In genomic region chr8:110130537-110130936, GRCm38 (mm10) we compare ENCODE assay signal across 9 mouse cellular contexts. TPM values are rescaled to one million over a fixed set of nuclear protein-coding genes. Genes with fewer than 3 reads are reported as not detected.
DNase-seq lines count a peak whose midpoint lies in the region; ATAC-seq lines count a peak whose summit lies in the region.
"Had no signal": no experiment of that assay in that cellular context is flagged by ENCODE, and none has a peak within 500 bp of the region (broad histone marks: within the 10 kb centered on the region; RNA-seq: fewer than 3 reads in every experiment).

No protein-coding gene starts in this region.

- WGBS in forebrain, embryonic 10.5 days = 26% methylated on average over 13 of the region's 13 CpGs
- WGBS in lung, embryonic 16.5 days = 15% methylated on average over 13 of the region's 13 CpGs

- ATAC-seq in lung, embryonic 16.5 days (ENCODE audit: low read depth) = peak; percentile 36; the same call in 1 of the 2 replicates

- no peaks in the 10 kb centered on the region for H3K36me3 ChIP-seq in forebrain, embryonic 10.5 days (replicated peaks)
- H3K36me3 ChIP-seq in lung, embryonic 16.5 days (ENCODE audit: control insufficient read depth, insufficient read depth, low read length) = no peaks in the 10 kb centered on the region

- no peak overlapping the region for H3K4me2 ChIP-seq in lung, embryonic 16.5 days (ENCODE audit: low read depth, low read length)

- H3K9me3 ChIP-seq in forebrain, embryonic 10.5 days = peaks cover 3% of the 10 kb centered on the region; the same call in 1 of the 2 replicates
- H3K9me3 ChIP-seq in lung, embryonic 16.5 days (ENCODE audit: control insufficient read depth, low read length) = no peaks in the 10 kb centered on the region

- DNase-seq in ES-CJ7 (ENCODE audit: low read depth, low spot score) = peak; percentile 96
- DNase-seq in brain, embryonic 18.5 days (ENCODE audit: low read depth, low spot score) = peak; percentile 32
- peak; percentile 81 for DNase-seq in forebrain, embryonic 10.5 days (ENCODE audit: extremely low spot score, low spot score)
- peak; percentile 48 to 69 for DNase-seq in heart, postnatal 36 days
- DNase-seq in layer of hippocampus, adult 18-20 months (ENCODE audit: low spot score in 2 of 2) = peak; percentile 64 to 89
- peak; percentile 88 for DNase-seq in retina, postnatal 1 day
- DNase-seq in urinary bladder, postnatal 14 days (ENCODE audit: low spot score) = peak; percentile 70

- no peak overlapping the region for H3K27ac ChIP-seq in forebrain, embryonic 10.5 days
- H3K27ac ChIP-seq in lung, embryonic 16.5 days (ENCODE audit: low read length) = no peak overlapping the region

- H3K4me1 ChIP-seq in forebrain, embryonic 10.5 days = no peaks in the 10 kb centered on the region
- H3K4me1 ChIP-seq in lung, embryonic 16.5 days (replicated peaks; ENCODE audit: control insufficient read depth, insufficient read depth, low read length) = no peaks in the 10 kb centered on the region

- no peak overlapping the region for H3K9ac ChIP-seq in lung, embryonic 16.5 days (ENCODE audit: low read length)

- intact Hi-C loops in heart, postnatal 36 days (cut with DNase I) = loop anchor here (5.0 kb wide), 1 partner anchor 472 kb away; no protein-coding TSS in a partner anchor

- no peak overlapping the region for H3K4me3 ChIP-seq in forebrain, embryonic 10.5 days
- H3K4me3 ChIP-seq in lung, embryonic 16.5 days (ENCODE audit: low read length) = no peak overlapping the region

- no peaks in the 10 kb centered on the region for H3K27me3 ChIP-seq in forebrain, embryonic 10.5 days (ENCODE audit: poor library complexity, severe bottlenecking)
- H3K27me3 ChIP-seq in lung, embryonic 16.5 days (ENCODE audit: control insufficient read depth, insufficient read depth, low read depth, low read length) = no peaks in the 10 kb centered on the region; the same call in 1 of the 2 replicates

RNA-seq across cellular contexts. Expression of gene Gm17720, which starts 28.0 kb away (rescaled TPM):
- polyA plus RNA-seq in forebrain, embryonic 10.5 days (2016; fragmentation: Nextera tagmentation; extraction: Ambion mirVana) = not detected in 2 replicates
- not detected for total RNA-seq in heart, postnatal 36 days (2021)
- total RNA-seq in layer of hippocampus, adult 18-20 months (2021) = not detected
- polyA plus RNA-seq in lung, embryonic 16.5 days (2015; fragmentation: Nextera tagmentation; extraction: Ambion mirVana) = not detected in 2 replicates
- polyA plus RNA-seq: heart, embryonic 14.5 days had no signal

RNA-seq across cellular contexts. Expression of gene Gm21964, which starts 29.5 kb away (rescaled TPM):
- polyA plus RNA-seq in forebrain, embryonic 10.5 days (2016; fragmentation: Nextera tagmentation; extraction: Ambion mirVana) = not detected in 2 replicates
- not detected for total RNA-seq in heart, postnatal 36 days (2021)
- not detected for total RNA-seq in layer of hippocampus, adult 18-20 months (2021)
- polyA plus RNA-seq in lung, embryonic 16.5 days (2015; fragmentation: Nextera tagmentation; extraction: Ambion mirVana) = not detected in 2 replicates
- polyA plus RNA-seq: heart, embryonic 14.5 days had no signal

RNA-seq across cellular contexts. Expression of gene Calb2, which starts 37.5 kb away (rescaled TPM):
- polyA plus RNA-seq in forebrain, embryonic 10.5 days (2016; fragmentation: Nextera tagmentation; extraction: Ambion mirVana) = 8.7 and 12.7 TPM in 2 replicates
- total RNA-seq in heart, postnatal 36 days (2021) = not detected
- 10 to 100 TPM; 28.5 to 45.8 TPM for total RNA-seq in layer of hippocampus, adult 18-20 months (2021)
- polyA plus RNA-seq in lung, embryonic 16.5 days (2015; fragmentation: Nextera tagmentation; extraction: Ambion mirVana) = 12.8 and 15.4 TPM in 2 replicates

RNA-seq across cellular contexts. Expression of gene Zfp612, which starts 51.0 kb away (rescaled TPM):
- 9.8 and 10.7 TPM in 2 replicates for polyA plus RNA-seq in forebrain, embryonic 10.5 days (2016; fragmentation: Nextera tagmentation; extraction: Ambion mirVana)
- 1 to 10 TPM; 6.9 to 8.8 TPM for total RNA-seq in heart, postnatal 36 days (2021)
- total RNA-seq in layer of hippocampus, adult 18-20 months (2021) = 10 to 100 TPM; 24.9 to 27.7 TPM
- 6.7 and 7.3 TPM in 2 replicates for polyA plus RNA-seq in lung, embryonic 16.5 days (2015; fragmentation: Nextera tagmentation; extraction: Ambion mirVana)

Comparison
In these comparisons a context has a peak if more than half of its experiments do, and no peak if none do; other contexts are left out.
1. DNase-seq: peak in every context shown above with its lines; median percentile 96 in ES-CJ7; 88 in retina, postnatal 1 day; 81 in forebrain, embryonic 10.5 days; 76 in layer of hippocampus, adult 18-20 months; 70 in urinary bladder, postnatal 14 days; 58 in heart, postnatal 36 days; 32 in brain, embryonic 18.5 days.
2. RNA of gene Calb2, which starts 37.5 kb away (total RNA-seq): 28.5 to 45.8 TPM in layer of hippocampus, adult 18-20 months; not detected in heart, postnatal 36 days; every median in the first group is over 10 times any median in the second.